Mouse (Mus musculus): ENCODE data around the gene D630003M21Rik.

The D630003M21Rik gene

DNA sequence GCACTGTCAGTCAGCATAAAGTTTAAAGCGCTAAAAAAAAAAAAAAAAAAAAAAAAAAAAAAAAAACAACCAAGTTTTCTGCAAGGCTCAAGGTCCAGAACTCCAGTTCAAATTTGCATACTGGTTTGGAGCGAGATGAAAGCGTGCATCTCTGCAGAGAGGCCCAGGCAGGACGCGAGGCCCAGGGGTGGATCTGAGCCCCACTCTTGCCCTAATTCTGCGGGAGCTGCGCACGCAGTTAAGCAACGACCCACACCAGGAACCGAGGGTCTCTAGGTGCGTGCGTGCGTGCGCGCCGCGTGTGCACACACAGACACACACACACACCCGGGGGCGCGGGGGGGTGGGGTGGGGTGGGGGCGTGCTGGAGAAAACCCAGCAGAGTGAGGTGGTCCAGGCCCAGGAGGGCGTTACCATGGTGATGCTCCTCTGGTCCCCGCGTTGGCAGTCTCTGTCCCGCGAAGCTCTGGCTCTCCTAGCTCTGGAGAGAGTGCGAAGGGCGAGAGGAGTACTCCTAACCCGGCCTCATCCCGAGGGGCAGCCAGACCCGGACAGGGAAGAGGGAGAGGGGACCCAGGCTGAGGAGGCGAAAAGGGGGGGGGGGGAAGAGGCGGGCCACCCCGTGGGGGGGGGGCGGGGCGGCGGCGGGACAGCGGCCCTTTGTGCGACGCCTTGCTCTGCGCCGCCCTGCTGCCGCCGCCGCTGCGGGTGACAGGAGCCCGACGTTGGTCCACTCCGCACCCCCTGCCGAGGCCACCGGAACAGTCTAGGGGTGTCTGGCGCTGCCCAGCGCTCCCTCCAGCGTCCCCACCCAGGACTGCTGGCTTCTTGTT lies at the start of gene D630003M21Rik:
TSS of gene D630003M21Rik (minus strand) at position 553 of the 833 bp plus-strand sequence.
- no peak for DNase-seq (ENCODE audit: low read depth, low spot score)

DNA sequence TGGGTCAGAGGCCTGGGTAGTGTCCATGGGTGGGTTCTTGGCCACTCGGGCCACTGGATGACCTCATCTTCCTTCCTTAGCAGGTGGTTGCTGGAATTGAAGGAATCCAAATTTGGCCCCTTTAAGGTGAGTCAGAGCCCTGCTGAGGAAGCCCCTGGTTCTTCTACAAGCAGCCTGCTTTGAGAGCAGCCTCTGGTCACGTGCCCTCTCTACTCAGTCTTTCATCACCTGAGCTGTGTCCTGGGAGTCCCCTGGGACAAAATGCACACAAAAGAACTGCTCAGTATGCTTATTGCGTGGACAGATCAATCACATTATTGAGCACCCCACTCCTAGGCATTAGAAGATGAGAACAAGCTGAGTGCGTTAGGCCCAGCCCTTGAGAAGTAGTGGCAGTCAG lies 47.9 kb upstream of the D630003M21Rik start:
- no peak for DNase-seq (ENCODE audit: low read depth, low spot score)

DNA sequence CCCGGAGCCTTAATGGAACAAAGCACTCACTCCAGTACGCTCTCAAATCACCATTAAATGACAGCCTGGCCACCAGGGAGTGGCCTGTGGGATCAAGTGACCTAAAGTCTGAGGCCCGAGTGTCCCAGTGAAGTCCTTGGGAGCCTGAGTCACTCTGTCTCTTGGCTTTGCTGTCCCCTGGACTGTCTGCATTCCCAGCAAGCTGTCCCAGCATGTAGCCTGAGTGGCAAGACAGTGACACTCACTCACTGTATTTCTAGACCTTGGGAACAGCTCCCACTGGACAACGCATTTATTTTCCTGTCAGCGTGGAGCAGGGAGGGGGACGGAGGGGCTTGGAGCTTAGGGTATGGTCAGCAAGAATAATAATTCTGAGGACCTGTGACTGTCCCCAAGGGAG lies 47.4 kb upstream of the D630003M21Rik start:
- no peak for DNase-seq (ENCODE audit: low read depth, low spot score)

DNA sequence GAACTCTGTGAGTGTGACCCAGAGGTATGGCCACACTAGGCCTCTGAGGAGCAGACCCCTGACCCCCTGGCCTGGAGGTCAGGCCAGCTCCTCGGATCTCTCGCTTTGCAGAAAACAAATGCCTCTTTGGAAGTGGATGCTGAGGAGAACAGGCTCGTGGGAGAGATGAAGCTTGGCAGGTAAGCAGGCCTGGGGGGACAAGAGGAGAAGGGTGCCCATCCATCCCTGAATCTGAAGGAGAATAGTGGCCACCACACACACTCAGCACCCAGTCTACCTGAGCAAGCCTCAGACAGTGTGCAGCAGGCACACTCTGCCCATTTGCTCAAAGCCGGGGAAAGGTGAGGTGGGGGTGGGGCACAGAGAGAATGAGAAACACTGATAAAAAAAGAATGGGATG lies 46.8 kb upstream of the D630003M21Rik start:
- no peak for DNase-seq (ENCODE audit: low read depth, low spot score)

DNA sequence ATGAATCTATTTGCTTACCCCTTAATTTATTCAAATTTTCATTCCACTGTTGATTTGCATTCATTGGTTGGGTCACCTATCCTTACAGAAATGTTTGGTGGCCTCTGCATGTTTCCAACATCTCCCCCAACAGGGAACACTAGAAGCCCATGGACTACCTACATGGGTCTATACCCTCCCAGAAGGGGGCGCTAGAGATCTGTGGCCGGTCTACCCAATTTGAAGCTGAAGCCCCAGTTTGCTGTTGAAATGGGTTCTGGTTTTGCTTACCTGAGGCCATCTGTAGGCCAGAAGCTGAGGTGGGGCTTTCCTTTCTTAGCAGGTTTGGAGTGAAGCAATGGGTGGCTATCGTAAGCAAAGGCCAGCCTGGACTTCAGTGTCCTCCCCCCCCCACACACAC lies 46.3 kb upstream of the D630003M21Rik start:
- DNase-seq (ENCODE audit: low read depth, low spot score) = no peak

DNA sequence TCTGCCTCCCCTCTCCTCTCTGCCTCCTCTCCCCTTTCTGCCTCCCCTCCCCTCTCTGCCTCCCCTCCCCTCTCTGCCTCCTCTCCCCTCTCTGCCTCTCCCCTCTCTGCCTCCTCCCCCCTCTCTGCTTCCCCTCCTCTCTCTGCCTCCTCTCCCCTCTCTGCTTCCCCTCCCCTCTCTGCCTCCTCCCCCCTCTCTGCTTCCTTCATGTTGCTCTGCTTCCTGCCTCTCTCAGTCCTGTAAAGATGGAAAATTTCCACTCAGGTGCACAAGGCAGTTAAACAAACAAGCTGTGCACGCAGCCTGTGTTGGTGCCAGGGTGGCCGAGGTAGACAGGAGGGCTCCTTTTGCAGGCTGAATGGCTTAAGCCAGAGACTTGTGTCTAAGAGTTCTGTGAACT lies 44.6 kb upstream of the D630003M21Rik start:
- DNase-seq (ENCODE audit: low read depth, low spot score) = no peak

DNA sequence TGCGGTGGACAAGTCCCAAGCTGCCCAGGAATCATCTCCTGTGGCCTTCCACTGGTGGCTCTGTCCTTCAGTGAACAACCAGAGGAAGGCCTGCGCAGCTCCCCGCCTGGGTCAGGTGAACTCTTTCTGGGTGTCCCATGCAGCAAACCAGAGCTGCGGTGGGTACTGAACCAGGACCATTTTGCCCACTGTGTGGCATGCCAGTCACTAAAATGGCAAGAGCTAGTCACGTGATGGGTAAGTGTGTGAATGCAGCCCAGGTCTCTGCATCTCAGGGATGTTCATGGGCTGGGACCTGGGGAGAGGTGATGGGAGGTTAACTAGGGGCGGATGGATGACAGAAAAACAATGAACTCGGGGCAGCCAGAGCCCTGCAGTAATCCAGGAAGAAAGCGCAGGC lies 41.0 kb upstream of the D630003M21Rik start:
- no peak for DNase-seq (ENCODE audit: low read depth, low spot score)

DNA sequence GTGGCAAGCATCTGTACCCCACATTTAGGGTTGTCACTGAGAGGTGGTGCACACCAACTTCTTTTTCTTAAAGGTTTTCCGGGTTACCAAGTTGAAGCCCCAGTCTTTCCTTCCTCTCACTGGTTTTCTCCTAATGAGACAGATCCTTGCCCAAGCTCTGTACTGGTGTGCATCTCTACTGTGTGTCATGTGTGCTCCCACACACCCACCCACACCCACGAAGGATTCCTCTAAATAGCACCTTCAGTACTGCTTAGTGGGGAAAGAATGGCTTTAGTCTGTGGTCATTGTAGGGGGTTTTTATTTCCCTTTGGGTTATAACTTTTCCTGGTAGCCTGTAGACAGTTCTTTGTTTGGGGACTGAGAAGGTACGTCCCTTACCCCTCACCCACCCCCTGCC lies 35.9 kb upstream of the D630003M21Rik start:
- no peak for DNase-seq (ENCODE audit: low read depth, low spot score)

DNA sequence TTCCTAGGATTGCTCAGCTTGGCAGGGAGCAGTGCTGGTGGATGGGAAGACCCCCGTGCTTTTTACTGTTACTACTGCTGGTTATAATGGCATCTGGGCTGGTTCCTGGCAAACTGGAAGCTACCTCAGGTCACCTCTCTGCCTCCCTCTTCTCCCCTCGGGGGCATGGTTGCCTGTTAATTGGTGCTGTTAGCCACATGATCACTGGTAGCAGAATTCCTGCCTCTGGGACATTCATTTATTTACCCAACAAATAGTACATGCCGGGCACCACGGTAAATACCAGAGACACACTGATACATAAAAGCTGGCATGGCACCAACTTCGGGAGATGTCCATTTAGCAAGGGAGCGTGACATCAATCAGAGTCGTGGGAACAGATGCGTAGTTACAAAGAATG lies 30.5 kb upstream of the D630003M21Rik start:
- no peak for DNase-seq (ENCODE audit: low read depth, low spot score)

DNA sequence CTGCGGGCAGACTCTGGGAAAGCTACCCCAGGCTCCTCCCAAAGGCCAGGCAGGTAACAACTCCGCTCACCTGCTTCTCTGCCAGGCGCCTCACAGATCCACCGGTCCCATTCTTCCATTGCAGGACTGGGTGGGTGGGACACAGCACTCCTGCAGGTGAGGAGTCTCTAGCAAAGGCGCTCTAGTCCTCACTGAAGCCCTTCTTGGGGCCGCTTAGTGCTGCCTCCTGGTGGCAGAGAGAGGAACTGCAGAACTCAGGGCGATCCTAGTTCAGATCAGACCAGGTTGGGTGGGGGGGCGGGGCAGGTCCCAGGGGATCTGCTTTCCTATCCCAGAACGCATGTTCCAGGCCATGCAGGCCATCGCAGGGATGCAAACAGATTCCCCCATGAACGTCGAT lies 29.8 kb upstream of the D630003M21Rik start:
- peak; percentile 74 for DNase-seq (ENCODE audit: low read depth, low spot score)

DNA sequence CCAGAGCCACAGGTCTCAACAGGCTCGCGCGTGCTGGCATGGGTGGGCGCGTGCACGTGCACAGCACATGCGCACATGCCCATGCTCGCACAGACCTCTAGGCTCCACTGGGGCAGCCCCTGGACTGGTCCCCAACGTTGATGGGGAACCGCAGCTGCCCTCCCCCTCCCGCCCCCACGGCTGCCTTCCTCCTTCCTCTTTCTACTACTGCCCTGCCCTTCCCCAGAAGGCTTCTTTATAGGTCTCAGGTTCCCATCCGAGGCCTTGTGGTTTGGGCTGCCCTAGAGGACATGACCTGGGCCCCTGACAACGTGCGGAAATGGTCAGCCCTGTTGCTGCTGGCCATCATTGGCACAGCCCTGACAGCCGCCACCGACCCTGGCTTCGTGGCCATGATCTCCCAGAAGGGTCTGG lies 29.0 kb upstream of the D630003M21Rik start, which contains the start of gene Bpi:
TSS of gene Bpi (plus strand) at position 90 of the 414 bp plus-strand sequence.
- no peak for DNase-seq (ENCODE audit: low read depth, low spot score)

DNA sequence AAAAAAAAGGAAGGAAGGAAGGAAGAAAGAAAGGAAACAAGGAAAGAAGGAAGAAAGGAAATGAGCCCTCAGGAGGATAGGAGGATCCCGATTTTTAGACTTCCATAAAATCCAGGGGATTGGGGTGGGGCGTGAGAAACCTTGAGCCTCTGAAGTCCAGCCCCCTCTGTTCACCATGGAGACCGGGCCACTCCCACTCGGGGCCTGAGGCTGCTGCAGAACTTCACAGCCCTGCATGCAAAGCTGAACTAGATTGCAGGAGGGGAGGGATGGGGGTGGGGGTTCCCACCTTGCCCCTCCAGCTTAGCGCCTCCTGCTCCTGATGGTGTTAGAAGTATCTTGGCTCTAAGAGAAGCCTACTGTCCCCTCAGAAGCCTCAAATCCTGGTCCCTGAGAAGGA lies 27.9 kb upstream of the D630003M21Rik start:
- no peak for DNase-seq (ENCODE audit: low read depth, low spot score)

DNA sequence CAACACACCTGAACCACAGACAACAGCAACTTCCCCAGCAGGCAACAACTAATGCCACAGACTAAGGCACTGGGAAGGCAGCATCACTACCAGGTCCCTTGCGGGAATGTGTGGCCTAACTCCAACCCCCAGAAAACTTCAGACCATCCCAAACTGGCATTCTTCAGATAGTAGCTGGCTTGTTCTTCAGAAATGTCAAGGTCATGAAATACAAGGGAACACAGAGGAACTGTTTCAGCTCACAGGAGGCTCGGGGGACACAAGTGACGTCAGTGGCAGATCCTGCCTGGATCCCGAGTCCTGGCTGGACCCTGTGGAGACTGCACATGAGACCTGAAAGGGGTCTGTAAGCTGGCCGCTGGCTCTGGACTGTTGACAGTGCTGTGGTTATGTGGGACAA lies 24.8 kb upstream of the D630003M21Rik start:
- DNase-seq (ENCODE audit: low read depth, low spot score) = no peak

DNA sequence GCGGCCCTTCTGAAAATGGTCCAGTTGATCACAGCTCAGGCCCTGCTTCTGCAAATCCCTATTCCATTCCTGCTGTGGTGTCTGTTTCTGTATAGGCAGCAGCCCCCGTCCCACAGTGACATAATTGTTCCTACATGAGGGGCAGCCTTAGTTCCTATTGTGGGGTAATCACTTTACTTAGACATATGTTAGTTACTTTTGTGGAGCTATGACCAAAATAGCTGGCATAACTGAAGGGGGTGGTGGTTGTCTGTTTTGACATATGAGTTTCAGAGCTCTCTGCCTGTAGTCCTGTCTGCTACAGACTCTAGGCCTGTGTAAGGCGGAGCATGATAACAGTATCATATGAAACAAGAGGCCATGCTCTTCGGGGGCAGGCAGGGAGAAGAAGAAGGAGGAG lies 21.5 kb upstream of the D630003M21Rik start:
- no peak for DNase-seq (ENCODE audit: low read depth, low spot score)

DNA sequence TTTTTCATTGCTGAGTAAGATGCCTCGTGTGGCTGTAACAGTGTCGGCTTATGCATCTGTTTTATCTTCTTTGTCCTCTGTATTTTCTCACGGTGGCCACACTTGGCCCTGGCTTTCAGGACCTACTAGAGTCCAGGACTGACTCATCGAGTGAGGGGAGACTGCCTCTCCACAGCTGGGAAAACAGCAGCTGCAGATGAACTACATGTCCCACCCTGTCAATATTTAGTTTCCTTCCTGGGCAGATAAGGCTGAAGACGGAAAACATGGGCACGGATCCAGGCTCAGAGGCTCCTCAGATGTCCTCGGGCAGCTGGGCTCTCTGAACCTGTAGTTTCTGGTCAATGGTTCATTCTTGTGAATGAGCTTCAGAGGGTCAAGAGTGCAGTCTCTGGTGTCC lies 19.3 kb upstream of the D630003M21Rik start:
- DNase-seq (ENCODE audit: low read depth, low spot score) = no peak

DNA sequence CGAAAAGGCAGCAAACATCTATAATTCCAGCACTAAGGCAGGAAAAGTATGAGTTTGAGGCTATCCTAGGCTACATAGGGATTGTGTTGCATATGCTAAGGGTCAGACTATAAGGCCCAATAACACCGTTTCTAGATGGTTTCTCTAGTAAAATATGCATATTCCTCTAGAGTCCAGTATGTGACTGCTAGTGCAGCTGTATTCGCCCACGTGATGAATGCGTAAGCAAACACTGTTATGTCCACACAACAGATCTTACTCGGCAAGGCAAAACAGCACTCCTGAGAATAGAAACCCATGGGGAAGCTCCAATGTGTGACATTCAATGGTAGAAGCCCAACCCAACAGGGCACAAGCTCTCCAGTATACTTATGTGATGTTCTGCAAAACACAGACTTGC lies 18.8 kb upstream of the D630003M21Rik start:
- DNase-seq (ENCODE audit: low read depth, low spot score) = no peak

DNA sequence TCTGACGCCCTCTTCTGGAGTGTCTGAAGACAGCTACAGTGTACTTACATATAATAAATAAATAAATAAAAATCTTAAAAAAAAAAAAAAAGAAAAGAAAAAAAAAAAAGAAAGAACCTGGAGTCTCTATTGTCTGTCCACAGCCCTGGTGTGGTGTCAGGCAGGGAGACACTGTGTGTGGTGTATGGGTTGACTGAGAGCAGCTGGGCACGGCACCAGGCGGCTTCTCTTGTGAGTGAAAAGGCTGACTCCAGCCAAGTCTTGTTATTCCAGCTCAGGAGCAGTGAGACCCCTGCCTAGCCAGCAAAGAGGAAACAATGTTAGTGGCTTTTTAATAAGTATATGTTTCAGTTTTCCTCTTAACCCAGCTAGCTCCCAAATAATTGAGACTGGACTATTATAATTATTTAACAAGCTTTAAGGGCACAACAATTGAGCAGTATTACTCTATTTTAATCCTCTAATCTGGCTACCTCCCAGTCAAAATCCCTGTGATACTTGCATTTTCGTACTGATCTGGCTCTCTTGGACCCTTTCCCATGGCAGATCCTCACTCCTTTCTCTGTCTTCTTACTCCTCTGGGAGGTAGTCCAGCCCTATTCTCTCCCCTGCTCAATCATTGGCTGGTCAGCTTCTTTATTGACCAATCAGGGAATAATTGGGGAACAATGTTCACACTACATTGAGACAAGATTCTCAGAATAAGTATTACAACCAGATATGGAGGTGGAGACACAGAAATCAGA lies 16.2 kb upstream of the D630003M21Rik start:
- DNase-seq (ENCODE audit: low read depth, low spot score) = no peak

DNA sequence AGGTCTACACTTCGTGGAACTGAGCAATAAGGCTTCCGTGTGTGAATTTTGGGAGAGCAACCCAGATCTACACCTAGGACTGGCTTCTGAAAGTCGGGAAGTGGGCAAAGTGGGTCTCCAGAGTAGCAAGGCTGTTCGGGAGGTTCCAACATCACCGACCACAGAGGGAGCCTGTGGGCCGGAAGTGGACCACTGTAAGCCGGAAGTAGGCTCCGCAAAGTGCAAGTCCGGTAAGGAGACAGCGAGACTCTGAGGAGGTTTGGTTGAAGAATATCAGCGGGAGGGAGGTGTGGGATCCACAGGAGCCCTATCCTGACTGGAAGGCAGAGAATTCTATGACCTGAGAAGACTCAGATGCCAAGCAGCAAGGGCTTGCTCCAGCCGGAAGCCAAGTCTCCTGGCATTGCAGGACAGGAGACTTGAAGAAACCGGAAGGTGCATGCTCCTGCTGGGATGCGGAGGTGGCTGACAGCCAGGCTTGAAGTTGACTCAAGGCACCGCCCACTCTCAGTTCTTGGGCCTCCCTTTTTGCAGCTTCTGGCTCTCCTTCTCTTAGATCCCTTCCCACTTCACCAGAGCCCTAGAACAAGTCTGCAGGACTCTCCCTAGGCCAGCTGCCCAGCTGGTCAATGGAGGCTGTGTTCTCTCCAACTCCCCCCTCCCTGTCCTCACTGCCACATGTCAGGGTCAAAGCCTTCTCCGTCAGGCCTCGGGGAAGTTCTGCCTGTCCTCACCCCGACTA lies 14.3 kb upstream of the D630003M21Rik start:
- DNase-seq (ENCODE audit: low read depth, low spot score) = no peak

DNA sequence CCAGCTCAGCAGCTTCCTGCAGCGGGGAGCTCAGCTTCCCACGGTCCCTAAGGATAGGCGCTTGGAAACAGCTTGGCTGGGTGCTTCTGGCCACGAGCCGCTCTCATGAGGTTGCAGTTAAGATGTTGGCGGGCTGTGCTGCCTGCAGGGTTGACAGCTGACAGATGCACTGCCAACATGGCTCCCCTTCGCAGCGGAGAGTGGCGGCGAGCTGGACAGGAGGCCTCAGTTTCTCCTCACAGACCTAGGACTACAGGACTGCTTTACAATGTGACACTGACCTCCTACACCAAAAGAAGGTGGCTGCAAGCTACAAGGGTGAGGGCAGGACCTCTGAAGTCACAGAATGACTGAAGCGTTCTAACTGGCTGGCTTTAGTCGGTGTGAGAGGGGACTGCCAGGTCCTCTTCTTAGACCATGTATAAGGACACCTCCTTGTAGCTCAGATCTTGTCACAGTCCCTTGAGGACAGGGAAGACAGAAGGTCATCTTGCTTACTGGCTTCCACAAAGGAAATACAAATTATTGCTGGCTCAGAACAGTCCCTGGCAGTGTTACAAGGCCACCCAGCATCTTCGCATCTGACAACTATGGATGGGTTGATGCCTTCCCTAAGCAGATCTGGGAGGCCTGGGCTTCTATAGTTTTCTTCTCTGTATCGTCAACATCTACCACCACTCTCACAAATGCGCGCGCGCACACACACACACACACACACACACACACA lies 13.3 kb upstream of the D630003M21Rik start:
- no peak for DNase-seq (ENCODE audit: low read depth, low spot score)

DNA sequence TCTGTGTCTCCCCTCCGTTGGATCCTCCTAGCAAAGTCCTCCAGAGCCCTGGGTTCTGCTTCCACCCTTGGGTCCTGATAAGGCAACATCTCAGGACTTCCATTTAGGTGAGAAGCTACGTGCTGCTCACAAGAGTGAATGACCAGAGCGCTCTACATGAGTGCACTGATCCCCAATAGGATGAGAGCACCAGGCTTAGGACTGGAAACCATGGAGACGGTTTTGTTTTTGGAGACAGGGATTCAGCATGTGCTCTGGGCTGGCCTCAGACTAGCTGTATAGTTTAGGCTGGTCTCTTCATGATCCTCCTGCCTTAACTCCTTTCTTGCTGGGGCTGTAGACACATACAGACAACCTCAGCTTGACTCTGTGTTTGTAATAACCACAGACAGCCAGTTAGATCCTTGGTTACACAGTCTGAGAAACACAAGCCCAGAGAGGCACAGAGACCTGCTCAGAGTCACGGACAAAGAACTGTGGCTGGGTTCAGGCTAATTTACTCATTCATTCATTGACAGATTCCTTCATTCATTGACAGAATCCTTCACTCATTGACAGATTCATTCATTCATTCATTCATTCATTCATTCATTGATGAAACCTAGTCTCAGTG lies 12.2 kb upstream of the D630003M21Rik start:
- DNase-seq (ENCODE audit: low read depth, low spot score) = no peak

DNA sequence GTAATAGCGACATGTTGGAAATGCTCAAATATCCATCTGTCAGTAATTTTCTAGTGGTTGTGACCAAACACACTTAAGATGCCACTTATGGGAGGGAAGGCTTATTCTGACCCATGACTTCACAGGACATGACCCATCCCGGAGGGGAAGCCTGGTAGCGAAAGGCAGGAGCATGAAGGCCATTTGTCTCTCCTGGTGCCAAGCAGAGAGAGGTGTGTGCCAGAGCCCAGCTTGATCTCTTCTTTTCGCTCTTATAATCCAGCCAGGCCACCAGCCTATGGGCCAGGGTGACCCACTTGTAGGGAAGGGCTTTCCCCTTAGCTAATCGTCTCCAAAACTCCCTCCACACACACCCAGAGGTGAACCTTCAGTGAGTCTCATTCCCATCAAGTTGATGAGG lies 9.1 kb upstream of the D630003M21Rik start:
- DNase-seq (ENCODE audit: low read depth, low spot score) = no peak
